7 mouse cellular contexts compared by ENCODE assay signal in genomic region chr5:144100149-144100935, GRCm38 (mm10). TPM values are rescaled to one million over a fixed set of nuclear protein-coding genes. Genes with fewer than 3 reads are reported as not detected.
A peak's percentile ranks its signal among the peaks of the same experiment; 100 is the strongest.
DNase-seq lines count a peak whose midpoint lies in the region; ATAC-seq lines count a peak whose summit lies in the region.

Gene Lmtk2 (plus strand): TSS chr5:144100436.

- 0 out of 2 replicates have a peak within 1 kb of the TSS, but pooled peaks have one; percentile 9 for H3K27ac ChIP-seq in embryonic facial prominence, embryonic 11.5 days (replicated peaks; ENCODE audit: low read depth, low read length)
- 0 out of 2 replicates have a peak within 1 kb of the TSS, but pooled peaks have one; percentile 21 for H3K27ac ChIP-seq in limb, embryonic 11.5 days (replicated peaks; ENCODE audit: low read depth, low read length)
- H3K27ac ChIP-seq in midbrain, embryonic 14.5 days (replicated peaks; ENCODE audit: low read depth, low read length) = peak within 1 kb of the TSS; percentile 95

- peak; percentile 99 for DNase-seq in adrenal gland, postnatal 14 days
- peak; percentile 96 for DNase-seq in embryonic facial prominence, embryonic 11.5 days (ENCODE audit: low spot score)
- DNase-seq in heart, adult 11 months = peak; percentile 100
- peak; percentile 98 for DNase-seq in kidney, adult 18-20 months
- DNase-seq in limb, embryonic 11.5 days (ENCODE audit: low spot score) = peak; percentile 95
- peak; percentile 97 for DNase-seq in midbrain, embryonic 14.5 days
- peak; percentile 94 to 97 for DNase-seq in spleen, adult 18-20 months

- H3K4me2 ChIP-seq in embryonic facial prominence, embryonic 11.5 days (ENCODE audit: low read depth, low read length) = peak within 1 kb of the TSS; percentile 77
- peak within 1 kb of the TSS; percentile 83 for H3K4me2 ChIP-seq in limb, embryonic 11.5 days (ENCODE audit: low read depth, severe bottlenecking)
- H3K4me2 ChIP-seq in midbrain, embryonic 14.5 days (ENCODE audit: low read length) = peak within 1 kb of the TSS; percentile 68

- no peaks in the 10 kb centered on the region for H3K4me1 ChIP-seq in embryonic facial prominence, embryonic 11.5 days (ENCODE audit: control insufficient read depth, insufficient read depth, low read length)
- no peaks in the 10 kb centered on the region for H3K4me1 ChIP-seq in limb, embryonic 11.5 days (ENCODE audit: control insufficient read depth, insufficient read depth, low read length)
- H3K4me1 ChIP-seq in midbrain, embryonic 14.5 days (ENCODE audit: control insufficient read depth, insufficient read depth, low read length) = peaks cover 15% of the 10 kb centered on the region

- no peaks in the 10 kb centered on the region for H3K36me3 ChIP-seq in embryonic facial prominence, embryonic 11.5 days (replicated peaks; ENCODE audit: control insufficient read depth, insufficient read depth, low read depth, low read length)
- no peaks in the 10 kb centered on the region for H3K36me3 ChIP-seq in limb, embryonic 11.5 days (ENCODE audit: control insufficient read depth, insufficient read depth, low read length)
- H3K36me3 ChIP-seq in midbrain, embryonic 14.5 days (ENCODE audit: control insufficient read depth, insufficient read depth, low read length) = no peaks in the 10 kb centered on the region

- H3K4me3 ChIP-seq in embryonic facial prominence, embryonic 11.5 days (ENCODE audit: low read depth, low read length) = peak within 1 kb of the TSS; percentile 90
- peak within 1 kb of the TSS; percentile 97 for H3K4me3 ChIP-seq in limb, embryonic 11.5 days (ENCODE audit: low read depth, low read length)
- peak within 1 kb of the TSS; percentile 98 for H3K4me3 ChIP-seq in midbrain, embryonic 14.5 days (replicated peaks; ENCODE audit: low read depth, low read length)

- H3K9ac ChIP-seq in embryonic facial prominence, embryonic 11.5 days (replicated peaks; ENCODE audit: low read length) = peak within 1 kb of the TSS; percentile 85
- H3K9ac ChIP-seq in limb, embryonic 11.5 days (ENCODE audit: low read length) = peak within 1 kb of the TSS; percentile 87
- H3K9ac ChIP-seq in midbrain, embryonic 14.5 days (replicated peaks; ENCODE audit: low read length) = peak within 1 kb of the TSS; percentile 92

- H3K27me3 ChIP-seq in embryonic facial prominence, embryonic 11.5 days (ENCODE audit: control insufficient read depth, insufficient read depth, low read length) = no peaks in the 10 kb centered on the region
- H3K27me3 ChIP-seq in limb, embryonic 11.5 days (ENCODE audit: control insufficient read depth, insufficient read depth, low read length) = no peaks in the 10 kb centered on the region
- no peaks in the 10 kb centered on the region for H3K27me3 ChIP-seq in midbrain, embryonic 14.5 days (ENCODE audit: control insufficient read depth, insufficient read depth, low read length)

- peak; percentile 99 for ATAC-seq in embryonic facial prominence, embryonic 11.5 days (replicated peaks; ENCODE audit: insufficient number of reproducible peaks, low FRiP score, low TSS enrichment, low read depth)
- peak; percentile 98 for ATAC-seq in limb, embryonic 11.5 days (ENCODE audit: insufficient number of reproducible peaks, low FRiP score, low TSS enrichment, low read depth)
- ATAC-seq in midbrain, embryonic 14.5 days (ENCODE audit: low FRiP score, low TSS enrichment) = peak; percentile 100

- 0% methylated on average over 89 of the region's 90 CpGs for WGBS in embryonic facial prominence, embryonic 11.5 days
- under 1% methylated on average over 68 of the region's 90 CpGs for WGBS in limb, embryonic 11.5 days
- WGBS in midbrain, embryonic 14.5 days = under 1% methylated on average over 83 of the region's 90 CpGs

- H3K9me3 ChIP-seq in embryonic facial prominence, embryonic 11.5 days (replicated peaks; ENCODE audit: control insufficient read depth, low read length) = no peaks in the 10 kb centered on the region
- no peaks in the 10 kb centered on the region for H3K9me3 ChIP-seq in limb, embryonic 11.5 days (ENCODE audit: control insufficient read depth, low read length)
- H3K9me3 ChIP-seq in midbrain, embryonic 14.5 days (ENCODE audit: control insufficient read depth, low read length) = no peaks in the 10 kb centered on the region

RNA-seq across cellular contexts. Expression of gene Lmtk2, which starts in this region (rescaled TPM):
- total RNA-seq in adrenal gland, postnatal 14 days (2021) = 26.2 and 28.0 TPM in 2 replicates
- 3.7 and 4.5 TPM in 2 replicates for polyA plus RNA-seq in embryonic facial prominence, embryonic 11.5 days (2014; fragmentation: Nextera tagmentation; extraction: Ambion mirVana)
- 4.4 and 4.6 TPM in 2 replicates for polyA plus RNA-seq in limb, embryonic 11.5 days (2014; fragmentation: Nextera tagmentation; extraction: Ambion mirVana)
- polyA plus RNA-seq in midbrain, embryonic 14.5 days (2014; fragmentation: Nextera tagmentation; extraction: Ambion mirVana) = 10.3 and 10.6 TPM in 2 replicates

Comparison
In these comparisons a context has a peak if more than half of its experiments do, and no peak if none do; other contexts are left out.
1. Peak in every context shown above with its lines: DNase-seq, ATAC-seq, H3K4me3 ChIP-seq and H3K27ac ChIP-seq.
2. H3K27ac ChIP-seq: peak in every context shown above with its lines; median percentile 95 in midbrain, embryonic 14.5 days; 21 in limb, embryonic 11.5 days; 9 in embryonic facial prominence, embryonic 11.5 days.